Mouse (Mus musculus): ENCODE measurements at regions not wholly inside any gene's neighbourhood (a gene's known extent, or its start where the extent isn't known, plus 50 kb on each side); places are given as distances from the start of the nearest gene placed in this dataset.

GRCm38 (mm10) chrX:99232331-99232730 lies 96.4 kb downstream of the Efnb1 start:
- TF ChIP-seq CTCF (IDR thresholded peaks at IDR 0.05; ENCODE audit: control insufficient read depth, insufficient read depth, insufficient replicate concordance, low read depth, low read length) (no peak), POLR2A (IDR thresholded peaks at IDR 0.05; ENCODE audit: control insufficient read depth, low read depth, low read length) (no peak)
